Mouse (Mus musculus) ES-Bruce4 (cell line): Measurements from ENCODE around the gene Gatad2a.

Experiments used
- CTCF ChIP-seq: IDR thresholded peaks from one replicate; pipeline ENCODE4 v1.8.1; 2011; ENCODE audit warnings: low read depth, low read length
- EP300 ChIP-seq: IDR thresholded peaks from 2 replicates; pipeline ENCODE4 v1.6.1; 2011; ENCODE audit warnings: low read depth, low read length; ENCODE audit not compliant: insufficient read depth
- POLR2A ChIP-seq: IDR thresholded peaks from one replicate; pipeline ENCODE4 v1.8.1; 2011; ENCODE audit warnings: low read length; ENCODE audit not compliant: insufficient read depth

GRCm38 (mm10) chr8:69882021-69882756 is 114.0 kb downstream of the Gatad2a start:
- TF ChIP-seq EP300 (no peak), POLR2A (no peak), CTCF (no peak)
